Mouse (Mus musculus): ENCODE data around the gene Alad.
A peak's percentile ranks its signal among the peaks of the same experiment; 100 is the strongest.

Gene Alad

DNA sequence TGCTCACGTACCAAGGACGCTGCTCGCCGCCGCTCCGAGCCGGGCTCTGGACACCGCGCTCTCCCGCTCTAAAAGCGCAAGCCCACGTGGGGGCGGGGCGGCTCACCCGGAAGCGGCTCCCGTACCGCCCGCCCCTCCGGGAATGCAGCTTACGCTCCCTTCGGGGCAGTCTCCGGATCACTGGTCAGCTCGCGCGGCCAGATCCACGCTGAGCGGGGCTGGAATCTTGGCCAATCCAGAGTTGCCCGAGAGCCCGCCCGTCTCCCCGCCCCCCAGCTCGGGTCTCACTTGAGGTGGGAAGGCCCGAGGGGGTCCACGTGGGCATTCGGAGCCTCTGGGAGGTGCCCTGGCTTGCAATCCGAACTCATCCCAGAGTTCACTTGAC lies at the start of gene Alad:
Gene Alad, minus strand, starts transcription at position 70 of the 385 bp plus-strand sequence.
- DNase-seq (ENCODE audit: low spot score), result peak; percentile 90

DNA sequence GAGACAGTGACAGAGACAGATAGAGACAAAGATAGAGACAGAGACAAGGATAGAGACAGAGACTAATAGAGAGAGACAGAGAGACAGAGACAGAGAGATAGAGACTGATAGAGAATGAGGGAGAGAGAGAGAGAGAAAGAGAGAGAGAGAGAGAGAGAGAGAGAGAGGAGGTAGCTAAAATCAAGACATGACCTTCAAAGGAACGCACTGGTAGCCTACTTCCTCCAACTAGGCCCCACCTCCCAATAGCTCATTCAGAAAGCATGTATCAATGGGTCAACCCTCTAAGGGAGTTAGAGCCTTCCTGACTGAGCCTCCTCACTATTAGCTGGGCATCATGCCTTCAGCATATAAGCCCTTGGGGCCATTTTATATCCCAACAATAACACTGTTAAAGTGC lies 48.6 kb upstream of the Alad start:
- no peak for DNase-seq (ENCODE audit: low spot score)

DNA sequence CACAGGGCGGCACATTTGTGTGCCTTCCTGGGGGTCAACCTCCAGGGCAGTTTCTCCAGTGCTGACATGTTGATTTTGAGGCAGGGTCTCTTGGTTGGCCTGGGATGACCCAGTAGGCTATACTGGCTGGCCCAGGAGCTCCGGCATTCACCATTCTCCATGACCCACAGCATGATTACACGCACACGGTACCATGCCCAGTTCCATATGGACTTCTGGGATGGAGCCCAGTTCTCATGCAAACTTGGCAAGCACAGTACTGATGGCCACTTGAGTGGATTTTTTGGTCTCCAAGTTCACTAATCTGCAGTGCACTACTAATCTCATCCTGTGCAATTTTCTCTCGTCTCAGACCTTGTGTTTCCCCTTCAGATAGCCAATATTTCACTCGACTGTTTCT lies 48.0 kb upstream of the Alad start:
- DNase-seq (ENCODE audit: low spot score), result no peak

DNA sequence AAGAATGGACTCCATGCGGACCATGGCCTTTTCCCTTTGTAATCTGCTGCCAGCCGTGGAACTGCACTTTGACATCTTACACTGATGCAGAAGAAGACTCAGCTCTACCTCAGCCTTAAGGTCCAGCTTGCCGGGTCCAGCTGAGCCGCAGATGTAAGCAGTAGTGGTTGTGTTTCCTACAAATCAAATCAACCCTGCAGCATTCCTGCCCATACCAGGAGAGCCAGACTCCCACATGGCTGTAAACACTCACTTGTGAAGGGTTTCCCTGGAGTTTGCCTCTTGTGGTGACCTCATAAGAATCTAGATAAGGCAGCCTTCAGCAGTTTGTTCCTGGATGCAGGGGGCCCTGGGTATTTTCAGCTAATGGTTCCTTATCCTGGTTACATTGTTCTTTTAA lies 46.8 kb upstream of the Alad start:
- no peak for DNase-seq (ENCODE audit: low spot score)

DNA sequence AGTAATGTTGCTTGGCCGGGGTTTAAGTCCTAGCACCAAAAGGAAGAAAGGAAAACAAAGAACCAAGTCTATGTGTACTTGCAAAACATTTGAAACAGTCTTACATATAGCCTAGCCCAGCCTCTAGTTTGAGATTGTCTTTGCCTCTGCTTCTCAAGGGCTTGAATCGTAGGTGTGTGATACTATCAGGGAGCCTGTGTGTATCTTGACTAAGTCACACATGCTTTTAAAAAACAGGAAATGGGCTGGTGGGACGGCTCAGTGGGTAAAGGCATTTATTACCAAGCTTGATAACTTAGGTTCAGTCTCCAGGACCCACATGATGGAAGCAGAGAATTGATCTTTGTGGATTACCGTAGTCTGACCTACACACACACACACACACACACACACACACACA lies 42.3 kb upstream of the Alad start:
- no peak for DNase-seq (ENCODE audit: low spot score)

DNA sequence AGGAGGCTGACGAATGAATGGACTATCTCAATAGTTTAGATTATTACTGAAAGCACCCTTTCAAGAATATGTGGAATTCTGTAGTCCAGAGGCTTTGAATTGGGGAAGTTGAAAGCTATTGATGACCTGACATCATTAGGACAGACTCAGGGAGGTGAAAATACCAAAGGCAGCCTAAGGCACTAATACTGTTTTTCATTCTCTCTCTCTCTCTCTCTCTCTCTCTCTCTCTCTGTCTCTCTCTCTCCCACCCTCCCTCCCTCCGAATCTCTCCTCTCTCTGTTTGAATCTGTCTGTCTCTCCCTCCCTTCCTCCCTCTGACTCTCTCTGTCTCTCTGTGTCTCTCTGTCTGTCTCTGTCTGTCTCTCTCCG lies 41.9 kb upstream of the Alad start:
- no peak for DNase-seq (ENCODE audit: low spot score)

DNA sequence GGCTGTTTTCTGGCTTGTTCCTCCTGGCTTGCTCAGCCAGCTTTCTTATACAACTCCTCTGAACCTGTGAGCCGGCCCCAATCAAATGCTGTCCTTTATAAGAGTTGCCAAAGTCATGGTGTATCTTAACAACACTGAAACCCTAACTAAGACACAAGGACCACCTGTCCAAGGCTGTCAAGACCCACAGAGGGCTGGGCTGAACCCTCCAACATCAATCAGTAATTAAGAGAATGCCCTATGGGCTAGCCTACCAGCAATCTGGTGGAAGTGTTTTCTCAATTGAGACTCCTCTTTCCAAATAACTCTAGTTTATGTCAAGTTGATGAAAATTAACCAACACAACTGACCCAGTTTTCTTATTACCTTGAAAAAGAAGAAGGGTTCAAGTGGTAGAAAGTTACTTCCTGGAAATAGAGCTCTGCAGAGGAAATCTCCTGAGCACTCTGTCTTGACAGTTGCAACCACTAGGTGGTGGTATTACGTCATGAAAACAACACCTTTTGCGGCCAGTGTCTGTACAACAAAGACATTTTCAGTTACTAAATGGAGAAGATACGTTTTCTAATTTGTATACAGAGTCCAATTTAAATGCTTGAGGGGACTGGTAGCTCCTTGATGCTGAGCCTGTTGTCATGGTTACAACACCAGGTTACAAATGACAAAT lies 41.4 kb upstream of the Alad start:
- no peak for DNase-seq (ENCODE audit: low spot score)

DNA sequence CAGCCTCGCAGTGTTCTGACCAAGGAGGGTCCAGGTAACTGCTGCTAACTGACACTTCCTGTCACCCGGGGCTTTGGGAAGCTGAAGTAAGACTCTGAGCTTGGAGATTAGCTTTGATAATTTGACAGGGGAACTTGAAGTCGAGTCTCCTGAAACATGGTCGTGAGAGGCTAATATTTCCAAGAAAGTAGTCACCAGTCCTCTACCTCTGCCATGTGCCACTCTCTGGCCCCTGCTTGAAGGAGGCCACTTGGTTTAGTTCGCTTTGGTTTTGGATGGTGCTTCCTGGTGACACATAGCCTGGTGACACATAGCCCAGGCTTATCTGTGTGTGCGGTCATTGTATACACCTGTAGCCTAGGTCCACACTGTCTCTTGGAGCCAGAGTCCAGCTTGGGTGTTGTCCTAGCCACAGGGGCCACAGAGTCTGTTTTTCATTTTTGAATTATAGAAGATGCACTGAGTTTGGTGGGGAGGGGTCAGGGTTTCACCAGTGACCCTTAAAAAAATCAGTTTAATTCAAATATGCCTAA lies 40.1 kb upstream of the Alad start, which contains the start of gene Rgs3:
Gene Rgs3, plus strand, starts transcription at position 51 of the 533 bp plus-strand sequence.
- DNase-seq (ENCODE audit: low spot score), result no peak

DNA sequence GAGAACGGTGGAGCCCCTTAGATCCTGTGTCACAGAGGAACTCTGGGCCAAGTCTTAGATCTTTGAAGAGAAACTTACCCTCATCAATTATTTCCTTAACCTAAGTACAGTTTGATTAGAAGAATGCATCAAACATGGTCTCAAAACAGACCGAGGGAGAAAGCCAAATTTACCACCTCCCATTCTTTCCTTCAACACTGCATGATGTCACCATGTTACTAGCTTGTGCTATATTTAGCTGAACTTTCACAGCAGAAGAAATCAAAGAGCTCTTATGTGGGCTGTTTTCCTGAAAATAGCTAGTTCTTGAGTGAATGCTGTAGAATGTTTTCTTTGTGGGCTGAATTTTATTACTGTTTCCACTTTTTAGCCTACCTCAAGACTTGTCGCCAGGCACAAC lies 37.7 kb upstream of the Alad start:
- DNase-seq (ENCODE audit: low spot score), result no peak

DNA sequence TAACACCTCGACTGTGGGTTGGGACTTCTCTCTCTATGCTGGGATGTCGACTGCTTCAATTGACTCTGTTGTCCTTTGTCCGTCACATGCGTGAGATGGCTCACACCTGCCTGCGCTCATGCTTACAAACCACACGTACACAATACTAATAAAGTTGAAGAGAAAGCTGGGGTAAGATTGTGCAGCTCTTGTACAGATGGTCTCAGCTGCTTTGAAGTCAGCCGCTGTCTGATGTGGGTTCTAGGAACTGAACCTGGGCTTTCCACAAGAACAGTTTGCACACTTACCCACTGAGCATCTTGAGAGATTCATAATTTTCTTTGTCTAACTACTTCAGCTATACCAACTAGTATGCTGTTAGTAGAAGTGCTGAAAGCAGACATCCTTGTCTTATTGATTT lies 32.2 kb upstream of the Alad start:
- DNase-seq (ENCODE audit: low spot score), result no peak

DNA sequence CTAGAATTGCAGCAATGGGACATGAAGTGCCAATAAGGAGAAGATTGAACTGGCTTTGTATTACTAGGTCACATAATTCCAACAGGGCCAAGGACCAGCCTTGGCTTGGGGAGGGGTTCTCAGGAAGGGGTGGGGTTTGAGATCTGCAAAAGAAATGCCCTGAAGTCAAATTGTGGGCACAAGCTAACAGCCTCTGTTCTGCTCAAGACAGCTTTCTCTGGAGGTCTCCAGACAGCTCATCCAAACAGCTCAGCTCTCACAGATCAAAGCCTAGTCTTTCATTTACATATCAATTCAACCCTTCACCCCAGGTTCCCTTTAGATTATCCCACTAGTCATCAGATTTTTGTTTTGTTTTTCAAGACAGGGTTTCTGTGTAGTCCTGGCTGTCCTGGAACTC lies 25.1 kb upstream of the Alad start:
- DNase-seq (ENCODE audit: low spot score), result no peak

DNA sequence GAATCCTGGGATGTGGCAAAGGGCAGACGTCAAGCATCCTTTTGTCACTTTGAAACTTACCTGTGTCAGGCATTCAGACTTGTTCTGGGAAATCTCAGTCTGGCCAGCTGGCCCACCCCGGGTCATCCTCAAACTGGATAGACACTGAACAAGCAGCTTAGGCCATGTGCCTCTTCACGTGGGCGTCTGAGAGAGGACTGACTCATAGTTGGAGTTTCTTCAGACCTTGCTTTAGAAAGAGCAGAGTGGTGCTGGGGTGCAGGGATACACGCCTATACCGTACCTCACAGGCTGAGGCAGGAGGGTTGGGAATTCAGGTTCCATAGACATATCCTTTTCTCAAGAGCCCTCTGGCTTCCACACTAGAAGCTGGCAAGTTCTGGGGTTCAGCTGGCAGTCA lies 24.1 kb upstream of the Alad start:
- no peak for DNase-seq (ENCODE audit: low spot score)

DNA sequence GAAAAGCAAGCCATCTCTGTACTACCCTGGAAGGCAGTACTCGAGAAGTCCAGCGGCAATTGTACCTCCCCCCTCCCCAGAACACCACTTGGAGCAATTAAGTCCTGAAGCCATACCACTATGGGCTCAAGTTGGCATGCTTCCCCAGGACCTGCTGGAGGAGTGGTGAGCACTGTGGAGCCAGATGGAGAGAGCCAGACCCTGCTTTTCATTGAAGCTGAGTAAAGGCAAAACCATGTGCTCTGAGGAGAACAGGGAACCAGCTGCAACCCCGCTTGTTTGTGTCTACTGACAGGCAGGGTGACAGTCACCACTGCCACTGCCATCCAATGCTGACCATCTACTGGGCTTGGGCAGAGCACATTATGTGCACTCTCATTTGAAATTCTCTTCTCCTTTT lies 22.1 kb upstream of the Alad start:
- no peak for DNase-seq (ENCODE audit: low spot score)

DNA sequence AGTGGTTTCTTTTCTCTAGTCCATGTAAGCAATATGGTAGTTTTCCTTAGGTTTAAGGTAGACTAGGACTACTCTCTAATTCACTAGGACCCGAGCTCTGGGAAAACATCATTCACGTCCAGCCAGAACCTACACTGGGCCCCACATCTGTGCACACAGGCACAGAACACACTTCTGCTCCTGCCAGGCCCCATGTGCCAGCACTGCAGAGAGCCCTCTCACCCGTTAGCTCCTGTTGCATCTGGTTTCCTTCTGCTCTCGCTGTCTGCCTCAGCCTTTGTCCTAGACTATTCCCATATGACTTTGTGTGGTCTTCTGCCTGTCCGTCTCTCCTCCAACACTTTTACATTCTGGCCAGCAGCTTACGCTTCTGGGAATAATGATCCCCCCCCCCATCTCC lies 14.0 kb upstream of the Alad start:
- no peak for DNase-seq (ENCODE audit: low spot score)

DNA sequence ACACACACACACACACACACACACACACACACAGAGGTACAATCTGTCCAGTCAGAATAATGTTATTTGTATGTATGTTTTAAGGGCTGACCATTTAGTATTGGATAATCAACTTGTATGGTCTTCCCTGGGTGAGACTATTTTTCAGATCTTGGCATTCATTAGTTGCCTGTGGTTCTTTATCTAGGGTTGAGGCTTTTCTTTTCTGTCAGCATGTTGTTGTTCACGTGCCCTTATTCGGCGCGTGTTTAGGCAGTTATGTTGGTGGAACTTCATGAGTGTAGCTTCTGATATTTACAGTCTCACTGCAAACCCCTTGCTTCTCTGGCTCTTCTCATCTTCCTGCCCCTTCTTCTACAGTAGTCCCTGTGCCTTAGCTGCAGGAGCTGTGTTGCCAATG lies 7.9 kb upstream of the Alad start:
- DNase-seq (ENCODE audit: low spot score), result no peak

DNA sequence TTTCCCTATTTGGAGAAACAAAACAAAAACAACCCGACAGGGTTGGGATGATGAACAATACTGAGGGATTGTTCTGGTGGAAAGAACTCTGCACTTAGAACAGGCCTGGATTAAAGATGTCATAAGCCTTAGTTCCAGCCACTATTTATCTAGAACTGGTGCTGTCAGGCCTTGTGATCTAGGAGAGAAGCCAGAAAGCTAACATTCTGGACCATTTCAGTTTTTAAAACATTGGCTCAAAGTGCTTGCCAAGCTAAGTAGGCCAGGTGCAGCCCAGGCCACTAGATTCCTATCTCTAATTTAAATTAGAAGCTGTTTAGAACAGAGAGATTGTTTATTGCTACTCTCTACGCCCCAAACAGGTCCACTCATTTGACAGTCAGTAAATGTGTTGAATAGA lies 6.5 kb upstream of the Alad start:
- no peak for DNase-seq (ENCODE audit: low spot score)

DNA sequence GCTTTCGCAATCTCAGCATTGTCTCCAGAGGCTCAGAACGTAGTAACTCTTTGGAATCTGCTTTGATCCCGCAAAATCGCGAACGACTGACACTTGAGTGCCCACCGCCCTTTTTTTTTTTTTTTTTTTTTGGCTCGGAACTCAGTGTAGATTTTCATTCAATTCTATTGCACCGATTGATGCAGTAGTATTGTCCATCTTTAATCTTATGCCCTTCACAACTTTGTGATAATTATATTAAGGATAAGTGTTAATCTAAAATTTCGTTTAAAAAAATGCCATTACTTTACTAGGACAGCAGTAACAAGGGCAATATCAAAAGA lies 5.7 kb upstream of the Alad start:
- no peak for DNase-seq (ENCODE audit: low spot score)

DNA sequence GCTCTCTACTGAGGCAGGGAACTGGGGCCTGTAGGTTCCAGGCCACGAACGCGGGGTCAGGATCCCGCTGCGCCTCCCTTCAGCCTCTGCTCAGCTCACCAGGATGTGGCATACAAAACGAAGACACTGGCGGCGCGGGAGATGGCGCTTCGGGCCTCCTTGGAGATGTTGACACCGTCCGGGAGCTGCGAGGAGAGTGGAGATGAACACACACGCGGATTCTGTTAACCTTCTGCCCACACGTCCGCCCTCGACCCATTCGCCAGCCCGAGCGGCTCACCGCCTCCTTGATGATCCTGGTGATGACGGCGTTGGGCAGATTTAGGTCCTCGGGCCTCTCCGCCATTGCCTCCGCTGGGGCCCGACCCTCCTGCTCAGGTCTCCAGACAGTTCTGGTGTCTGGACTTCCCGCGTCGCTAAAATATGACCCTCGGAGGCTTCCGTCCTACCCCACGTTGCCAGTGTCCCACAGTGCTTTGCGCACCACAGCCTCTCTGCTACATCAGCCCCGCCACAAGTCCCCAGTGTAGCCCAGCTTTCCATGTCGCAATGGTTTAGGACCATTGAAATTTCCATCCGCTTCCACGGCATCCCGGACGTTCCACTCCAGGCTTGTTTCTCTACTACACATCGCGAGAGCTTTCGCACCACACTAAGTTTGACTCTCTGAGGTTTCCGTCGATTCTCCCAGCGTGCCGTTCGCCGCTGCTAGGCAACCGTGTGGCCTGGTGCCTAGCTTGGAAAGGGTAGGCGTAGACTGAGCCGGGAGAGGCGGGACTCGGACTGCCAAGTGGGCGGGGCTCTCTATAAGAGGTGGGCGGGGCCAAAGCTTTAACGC lies 5.2 kb upstream of the Alad start, which contains the start of the genes Pole3 and 4933430I17Rik:
Gene Pole3, minus strand, starts transcription at position 418 of the 838 bp plus-strand sequence.
Gene 4933430I17Rik, plus strand, starts transcription at position 719 of the 838 bp plus-strand sequence.
- DNase-seq (ENCODE audit: low spot score), result peak; percentile 98

DNA sequence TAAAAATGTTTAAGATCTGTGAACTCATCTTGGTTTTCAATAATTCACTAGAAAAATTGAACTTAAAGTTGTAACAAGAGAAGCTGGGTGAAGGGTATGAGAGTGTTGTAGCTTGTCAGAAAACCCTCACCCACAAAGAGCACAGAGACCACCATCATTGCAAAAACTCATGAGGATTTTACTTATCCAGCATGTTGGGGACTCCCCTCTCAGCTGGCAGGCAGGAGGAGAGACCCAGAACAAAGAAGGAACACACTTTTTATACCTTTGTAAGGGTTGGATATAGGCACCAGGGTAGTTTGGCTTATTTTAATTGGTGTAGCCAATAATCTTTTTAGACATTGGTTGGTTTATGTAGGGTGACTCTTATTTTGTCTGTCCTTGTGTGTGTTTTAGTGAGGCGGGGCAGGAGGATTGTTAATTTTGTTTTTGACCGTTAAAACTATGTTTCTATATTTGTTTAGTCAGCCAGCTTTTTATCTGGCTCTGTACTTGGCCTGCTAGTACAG lies 1.2 kb upstream of the Alad start:
- DNase-seq (ENCODE audit: low spot score), result no peak

DNA sequence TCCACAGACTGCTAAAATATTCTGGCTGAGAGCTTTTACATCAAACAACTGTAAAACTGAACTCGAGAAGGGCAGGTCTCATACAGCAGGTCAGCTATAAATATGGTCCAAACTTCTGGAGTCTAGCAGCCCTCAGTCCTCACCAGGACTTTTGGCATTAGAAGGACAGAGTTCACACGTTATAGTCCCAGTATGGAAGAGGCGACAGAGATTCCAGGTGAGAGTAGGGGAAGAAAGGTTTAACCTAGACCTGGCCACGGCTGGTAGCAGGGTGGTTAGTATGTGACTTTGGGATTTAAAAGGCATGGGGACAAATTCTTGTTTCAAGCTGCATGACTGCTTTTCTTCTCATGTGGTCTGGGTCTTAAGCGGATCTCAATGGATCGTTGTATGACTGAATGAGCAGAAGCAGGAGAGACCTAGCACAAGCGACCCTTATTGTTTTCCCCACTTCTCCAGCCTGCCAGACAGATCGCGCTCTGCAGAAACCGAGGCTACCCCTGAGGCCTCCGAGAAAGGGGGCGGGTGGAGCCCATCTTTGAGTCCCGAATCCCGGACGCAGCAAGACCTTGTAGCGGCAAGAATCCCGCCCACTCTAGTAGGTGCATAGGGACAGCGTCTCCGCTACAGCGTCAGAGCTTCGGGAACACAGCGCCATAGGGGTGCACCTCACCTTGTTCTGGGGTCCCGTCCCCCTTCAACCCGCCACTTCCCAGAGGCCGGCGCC lies 433 bp downstream of the Alad start:
- DNase-seq (ENCODE audit: low spot score), result no peak

DNA sequence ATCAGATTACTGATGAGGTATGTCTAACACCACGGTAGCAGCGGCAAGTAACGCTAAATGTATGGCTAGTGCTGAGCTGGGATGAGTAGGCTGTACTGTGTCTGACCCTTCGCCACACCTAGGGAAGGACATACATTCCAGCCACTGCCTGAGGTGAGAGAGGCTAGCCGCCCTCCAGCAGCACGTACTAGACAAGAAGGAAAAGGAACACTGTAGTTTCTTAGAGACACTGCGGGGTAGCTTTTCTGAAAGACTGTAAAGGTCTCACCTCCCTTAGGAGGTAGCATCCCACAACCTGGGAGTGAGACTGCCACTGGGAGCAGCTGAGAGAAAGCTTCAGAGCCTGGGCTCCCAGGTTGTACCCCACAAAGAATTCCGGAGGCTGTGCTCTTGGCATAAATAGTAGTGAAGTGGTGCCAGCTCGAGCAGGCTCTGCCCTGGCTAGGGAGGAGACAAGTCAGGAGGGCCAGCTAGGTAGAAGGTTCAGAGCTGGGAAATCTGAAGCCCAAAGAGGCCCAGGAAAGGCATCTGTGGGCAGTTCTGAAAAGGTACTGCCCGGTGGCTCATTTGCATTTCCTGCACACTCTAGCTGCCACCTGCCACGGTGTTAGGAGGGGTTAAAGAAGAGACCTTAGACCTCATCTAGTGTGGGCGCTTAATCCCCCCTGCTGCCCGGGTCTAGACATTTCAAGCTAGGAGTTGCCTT lies 1.1 kb downstream of the Alad start:
- DNase-seq (ENCODE audit: low spot score), result no peak

Data from testis, postnatal 14 days (tissue).